Mouse (Mus musculus): Measurements from ENCODE around the gene Drd5. TPM values are rescaled to one million over a fixed set of nuclear protein-coding genes. Genes with fewer than 3 reads are reported as not detected.
A peak's percentile ranks its signal among the peaks of the same experiment; 100 is the strongest.

Gene Drd5
- not detected in 2 replicates for total RNA-seq (2014; rRNA removed; ENCODE audit: low replicate concordance)
- polyA plus RNA-seq (2015; fragmentation: Nextera tagmentation; extraction: Ambion mirVana), result not detected in 2 replicates

DNA sequence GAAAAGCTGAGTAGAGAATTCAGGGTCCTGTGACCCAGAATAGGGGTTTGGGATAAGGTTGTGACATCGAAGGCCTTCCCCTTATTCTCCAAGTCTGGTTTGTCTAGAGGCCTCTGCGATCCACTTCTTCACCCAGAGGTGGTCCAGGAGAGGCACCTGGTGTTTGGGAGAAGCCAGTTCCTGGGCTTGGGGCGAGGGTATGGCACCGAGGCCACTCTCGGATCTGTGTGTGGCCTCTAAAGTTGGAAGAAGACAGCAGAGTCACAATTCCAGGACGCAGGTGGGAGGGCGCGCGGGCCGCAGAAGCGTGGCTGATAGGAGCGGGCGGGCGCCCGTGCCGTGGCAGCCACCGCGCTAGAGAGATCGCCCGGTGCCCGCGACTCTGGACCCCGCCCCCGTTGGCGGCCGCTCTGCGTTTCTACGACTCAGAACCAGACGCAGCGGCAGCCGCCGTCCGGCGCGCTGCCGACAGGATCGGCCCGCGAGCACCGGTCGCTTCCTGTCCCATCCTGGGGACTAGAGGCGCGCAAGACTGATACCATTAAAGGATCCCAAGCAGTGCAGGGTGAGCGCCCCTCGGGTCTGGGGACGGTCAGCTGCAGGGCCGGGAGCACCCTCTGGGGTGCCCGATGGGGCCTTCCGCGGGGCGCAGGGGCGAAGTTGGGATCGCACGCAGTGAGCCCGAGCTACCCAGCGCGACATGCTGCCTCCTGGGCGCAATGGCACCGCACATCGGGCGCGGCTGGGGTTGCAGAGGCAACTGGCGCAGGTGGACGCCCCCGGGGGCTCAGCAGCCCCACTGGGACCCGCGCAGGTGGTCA lies at the start of gene Drd5:
Gene Drd5, plus strand, starts transcription at position 402 of the 821 bp plus-strand sequence.
- WGBS, result 2% methylated on average over 61 of the region's 67 CpGs

DNA sequence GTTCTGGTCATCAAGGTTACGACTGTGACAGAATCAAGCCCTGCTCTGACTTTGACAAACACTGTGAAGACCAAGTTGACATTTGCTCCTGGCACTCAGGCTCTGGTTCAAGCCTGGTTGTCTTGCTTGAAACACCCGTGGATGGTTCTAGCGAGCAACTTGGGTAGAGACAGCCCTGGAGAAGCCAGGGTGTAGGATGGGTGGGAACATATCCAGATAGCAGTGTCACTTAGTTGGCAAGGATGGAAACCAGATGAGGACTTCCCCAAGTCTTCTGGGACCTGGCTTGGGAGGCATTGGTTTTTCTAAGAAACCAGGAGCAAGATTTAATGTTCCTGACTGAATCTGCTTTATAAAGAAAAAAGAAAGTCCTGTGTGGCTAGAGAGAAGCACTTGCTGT lies 48.2 kb upstream of the Drd5 start:
- peaks cover 53% of the 10 kb centered on the region for H3K36me3 ChIP-seq (replicated peaks; ENCODE audit: control insufficient read depth, insufficient read depth, low read length)
- 77% methylated on average over 3 of the region's 3 CpGs for WGBS
- ATAC-seq (ENCODE audit: insufficient read depth, low read depth), result no peak

More for the DNA sequence above, at the start of gene Drd5:
- Histone ChIP-seq H3K27ac (ENCODE audit: low read depth) (no peak within 1 kb of the TSS), H3K9me3 (replicated peaks; ENCODE audit: control insufficient read depth, low read length) (no peaks in the 10 kb centered on the region), H3K4me2 (ENCODE audit: low read depth, low read length) (peak within 1 kb of the TSS; percentile 38), H3K4me3 (ENCODE audit: low read depth, low read length) (peak within 1 kb of the TSS; percentile 24; the same call in 1 of the 2 replicates), H3K9ac (replicated peaks; ENCODE audit: low read depth, low read length) (no peak within 1 kb of the TSS), H3K4me1 (ENCODE audit: control insufficient read depth, insufficient read depth) (no peaks in the 10 kb centered on the region), H3K27me3 (ENCODE audit: control insufficient read depth, insufficient read depth, low read length) (peaks cover 51% of the 10 kb centered on the region), H3K36me3 (replicated peaks; ENCODE audit: control insufficient read depth, insufficient read depth, low read length) (no peaks in the 10 kb centered on the region)
- TF ChIP-seq CTCF (IDR thresholded peaks at IDR 0.05; ENCODE audit: low read depth) (no peak), EP300 (IDR thresholded peaks at IDR 0.05; ENCODE audit: low read depth) (no peak)
- DNase-seq (ENCODE audit: low spot score), result no peak
- no peak for ATAC-seq (ENCODE audit: insufficient read depth, low read depth)

DNA sequence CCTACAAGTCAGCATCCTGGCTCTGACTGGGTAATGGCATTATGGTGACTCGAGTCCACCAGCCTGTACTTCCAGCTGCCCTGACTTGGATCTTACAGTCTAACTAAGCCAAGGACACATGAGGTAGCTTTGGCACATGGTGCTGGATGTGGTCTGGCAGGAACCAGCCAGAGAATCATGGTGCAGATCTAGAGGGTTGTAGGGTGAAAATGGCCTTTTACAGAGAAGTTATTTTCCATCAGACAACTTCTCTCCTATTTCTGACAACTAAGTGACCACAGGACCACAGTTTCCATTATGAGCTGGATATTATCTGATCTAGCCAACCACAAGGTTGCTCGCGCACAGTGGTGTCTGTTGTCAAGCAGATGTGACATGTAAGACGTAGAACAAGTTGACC lies 45.3 kb upstream of the Drd5 start:
- DNase-seq (ENCODE audit: low spot score) (no peak), ATAC-seq (ENCODE audit: insufficient read depth, low read depth) (no peak)
- H3K4me2 ChIP-seq (ENCODE audit: low read depth, low read length), result no peak overlapping the region
- H3K4me3 ChIP-seq (ENCODE audit: low read depth, low read length), result no peak overlapping the region
- 80% methylated on average over 4 of the region's 4 CpGs for WGBS
- no peak overlapping the region for H3K9ac ChIP-seq (replicated peaks; ENCODE audit: low read depth, low read length)
- no peaks in the 10 kb centered on the region for H3K4me1 ChIP-seq (ENCODE audit: control insufficient read depth, insufficient read depth)
- TF ChIP-seq CTCF (IDR thresholded peaks at IDR 0.05; ENCODE audit: low read depth), result no peak
- no peak for TF ChIP-seq EP300 (IDR thresholded peaks at IDR 0.05; ENCODE audit: low read depth)
- H3K27me3 ChIP-seq (ENCODE audit: control insufficient read depth, insufficient read depth, low read length), result peaks cover 48% of the 10 kb centered on the region
- no peak overlapping the region for H3K27ac ChIP-seq (ENCODE audit: low read depth)
- no peaks in the 10 kb centered on the region for H3K9me3 ChIP-seq (replicated peaks; ENCODE audit: control insufficient read depth, low read length)
- H3K36me3 ChIP-seq (replicated peaks; ENCODE audit: control insufficient read depth, insufficient read depth, low read length), result peaks cover 26% of the 10 kb centered on the region

More for the DNA sequence above, 48.2 kb upstream of the Drd5 start:
- Histone ChIP-seq H3K4me1 (ENCODE audit: control insufficient read depth, insufficient read depth) (no peaks in the 10 kb centered on the region), H3K9me3 (replicated peaks; ENCODE audit: control insufficient read depth, low read length) (no peaks in the 10 kb centered on the region), H3K27me3 (ENCODE audit: control insufficient read depth, insufficient read depth, low read length) (peaks cover 20% of the 10 kb centered on the region), H3K4me2 (ENCODE audit: low read depth, low read length) (no peak overlapping the region), H3K9ac (replicated peaks; ENCODE audit: low read depth, low read length) (no peak overlapping the region), H3K4me3 (ENCODE audit: low read depth, low read length) (no peak overlapping the region), H3K27ac (ENCODE audit: low read depth) (no peak overlapping the region)
- TF ChIP-seq EP300 (IDR thresholded peaks at IDR 0.05; ENCODE audit: low read depth), result no peak
- TF ChIP-seq CTCF (IDR thresholded peaks at IDR 0.05; ENCODE audit: low read depth), result no peak
- DNase-seq (ENCODE audit: low spot score), result no peak

DNA sequence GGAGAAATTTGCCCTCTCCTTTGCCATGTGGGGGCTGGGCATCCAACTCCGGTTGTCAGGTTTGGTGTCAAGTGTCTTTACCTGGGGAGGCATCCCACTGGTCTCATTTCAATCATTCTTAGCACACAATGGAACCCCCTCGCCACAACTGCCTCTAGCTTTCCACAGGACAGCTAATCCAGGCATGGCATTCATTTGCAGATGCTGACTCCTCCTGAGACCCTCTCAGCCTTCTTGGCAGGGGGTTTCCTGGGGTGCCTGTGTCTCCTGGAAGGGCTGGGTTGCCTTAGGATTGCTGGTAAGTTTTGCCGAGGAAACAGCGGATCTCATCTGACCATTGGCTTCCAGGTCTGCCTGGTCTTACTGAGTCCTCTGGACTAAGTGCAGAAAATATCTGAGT lies 43.4 kb upstream of the Drd5 start, which contains the start of gene Otop1:
Gene Otop1, plus strand, starts transcription at position 202 of the 400 bp plus-strand sequence.
- Histone ChIP-seq H3K4me1 (ENCODE audit: control insufficient read depth, insufficient read depth) (no peaks in the 10 kb centered on the region), H3K27me3 (ENCODE audit: control insufficient read depth, insufficient read depth, low read length) (peaks cover 54% of the 10 kb centered on the region), H3K4me2 (ENCODE audit: low read depth, low read length) (0 out of 2 replicates have a peak within 1 kb of the TSS, but pooled peaks have one; percentile 3), H3K27ac (ENCODE audit: low read depth) (no peak within 1 kb of the TSS), H3K4me3 (ENCODE audit: low read depth, low read length) (peak within 1 kb of the TSS; percentile 21; the same call in 1 of the 2 replicates), H3K9me3 (replicated peaks; ENCODE audit: control insufficient read depth, low read length) (no peaks in the 10 kb centered on the region), H3K36me3 (replicated peaks; ENCODE audit: control insufficient read depth, insufficient read depth, low read length) (peaks cover 10% of the 10 kb centered on the region; the same call in 1 of the 2 replicates), H3K9ac (replicated peaks; ENCODE audit: low read depth, low read length) (no peak within 1 kb of the TSS)
- ATAC-seq (ENCODE audit: insufficient read depth, low read depth) (no peak), DNase-seq (ENCODE audit: low spot score) (no peak)
- TF ChIP-seq CTCF (IDR thresholded peaks at IDR 0.05; ENCODE audit: low read depth), result no peak
- TF ChIP-seq EP300 (IDR thresholded peaks at IDR 0.05; ENCODE audit: low read depth), result no peak
- WGBS, result 10% methylated on average over 4 of the region's 4 CpGs

DNA sequence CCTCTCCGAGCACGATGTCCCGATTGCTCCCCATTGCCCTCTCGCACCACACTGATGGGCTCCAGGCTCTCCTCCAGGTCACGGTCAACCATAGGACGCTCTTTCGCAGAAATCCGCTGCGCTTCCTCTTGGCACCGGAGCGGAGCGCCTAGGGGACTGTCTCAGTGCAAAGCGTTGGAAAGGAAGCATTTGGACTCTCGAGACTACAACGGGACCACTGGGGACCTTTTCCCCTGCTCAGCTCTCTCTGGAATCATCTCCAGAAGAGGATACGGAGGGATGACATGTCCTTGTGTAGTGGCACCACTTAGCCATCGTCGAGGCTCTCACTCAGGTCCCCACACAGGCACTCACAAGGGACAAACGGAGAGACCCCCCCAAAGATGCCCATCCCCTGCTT lies 42.7 kb upstream of the Drd5 start:
- peak overlapping the region; percentile 21; the same call in 1 of the 2 replicates for H3K4me3 ChIP-seq (ENCODE audit: low read depth, low read length)
- TF ChIP-seq CTCF (IDR thresholded peaks at IDR 0.05; ENCODE audit: low read depth) (no peak), EP300 (IDR thresholded peaks at IDR 0.05; ENCODE audit: low read depth) (no peak)
- 4% methylated on average over 19 of the region's 19 CpGs for WGBS
- no peak overlapping the region for H3K9ac ChIP-seq (replicated peaks; ENCODE audit: low read depth, low read length)
- no peak for DNase-seq (ENCODE audit: low spot score)
- ATAC-seq (ENCODE audit: insufficient read depth, low read depth), result no peak
- no peaks in the 10 kb centered on the region for H3K4me1 ChIP-seq (ENCODE audit: control insufficient read depth, insufficient read depth)
- peaks cover 54% of the 10 kb centered on the region for H3K27me3 ChIP-seq (ENCODE audit: control insufficient read depth, insufficient read depth, low read length)
- H3K36me3 ChIP-seq (replicated peaks; ENCODE audit: control insufficient read depth, insufficient read depth, low read length), result peaks cover 4% of the 10 kb centered on the region; the same call in 1 of the 2 replicates
- H3K9me3 ChIP-seq (replicated peaks; ENCODE audit: control insufficient read depth, low read length), result no peaks in the 10 kb centered on the region
- no peak overlapping the region for H3K27ac ChIP-seq (ENCODE audit: low read depth)
- H3K4me2 ChIP-seq (ENCODE audit: low read depth, low read length), result 0 out of 2 replicates have a peak overlapping the region, but pooled peaks have one; percentile 3

Data from heart, postnatal 0 days (tissue).